Mouse (Mus musculus) retina, postnatal 1 day (tissue): ENCODE measurements around the gene Crygn.

Experiments
- DNase-seq: peaks from one replicate; pipeline ENCODE4 v3.0.0-alpha.2; 2012

Crygn gene

GRCm38 (mm10) chr5:24701271-24701670, 56.5 kb downstream of the Crygn start:
- no peak for DNase-seq
